Mouse (Mus musculus) G1E (cell line): ENCODE results near the gene Ccdc122. TPM values are rescaled to one million over a fixed set of nuclear protein-coding genes. Genes with fewer than 3 reads are reported as not detected.

Experiments
- ATAC-seq: 2 replicates; pipeline ENCODE4 v1.8.0; 2016; ENCODE audit warnings: mild to moderate bottlenecking; ENCODE audit not compliant: insufficient number of reproducible peaks, poor library complexity, low FRiP score, severe bottlenecking; ENCODE audit errors: extremely low read depth
- DNase-seq: peaks from one replicate; pipeline ENCODE4 v3.0.0; 2012; ENCODE audit warnings: low spot score
- H3K27me3 ChIP-seq: 2 replicates; pipeline ENCODE4 v1.6.1; 2012; ENCODE audit warnings: mild to moderate bottlenecking, low read length, inconsistent platforms; ENCODE audit not compliant: insufficient read depth
- H3K36me3 ChIP-seq: replicated peaks from 2 replicates; pipeline ENCODE3; 2012; ENCODE audit warnings: mild to moderate bottlenecking, inconsistent platforms
- H3K4me1 ChIP-seq: 2 replicates; pipeline ENCODE4 v1.6.1; 2012; ENCODE audit warnings: low read depth, low read length, inconsistent platforms, mixed read lengths; ENCODE audit not compliant: insufficient read depth
- H3K4me3 ChIP-seq: 2 replicates; pipeline ENCODE4 v1.5.1; 2012; ENCODE audit warnings: low read depth, mild to moderate bottlenecking, inconsistent platforms, low read length, moderate library complexity, mixed read lengths
- H3K9me3 ChIP-seq: replicated peaks from 2 replicates; pipeline ENCODE4 v1.6.1; 2012; ENCODE audit warnings: inconsistent platforms
- CTCF ChIP-seq: IDR thresholded peaks from 2 replicates; pipeline ENCODE4 v1.5.1; 2012; ENCODE audit warnings: low read depth, low read length, inconsistent platforms, mixed read lengths
- GATA1 ChIP-seq: IDR thresholded peaks from 2 replicates; pipeline ENCODE4 v1.6.1; 2012; ENCODE audit warnings: borderline replicate concordance, low read length, inconsistent platforms, mixed read lengths
- GATA2 ChIP-seq: IDR thresholded peaks from 2 replicates; pipeline ENCODE4 v1.6.1; 2012; ENCODE audit warnings: low read depth, low read length, inconsistent platforms, borderline replicate concordance
- POLR2AphosphoS5 ChIP-seq: IDR thresholded peaks from 2 replicates; pipeline ENCODE4 v1.6.1; 2012; ENCODE audit warnings: low read depth, low read length, inconsistent platforms; ENCODE audit not compliant: insufficient replicate concordance
- TAL1 ChIP-seq: conservative IDR thresholded peaks from 2 replicates; pipeline ENCODE4 v1.6.1; 2012; ENCODE audit warnings: low read depth, low read length, inconsistent platforms, mixed read lengths
- polyA plus RNA-seq: library from polyadenylated mRNA; stranded (reverse); fragments of >175 nt; gene quantifications from 2 replicates; pipeline ENCODE4 v1.2.3, GENCODE M21; 2012
- total RNA-seq, 2 experiments: library from RNA; stranded (forward) in 1 of 2; stranded (reverse) in 1 of 2; fragments of 200-1000 nt in 1 of 2; fragments of >200 nt in 1 of 2; fragmentation: Nextera tagmentation in 1 of 2; gene quantifications; 2 replicates each; pipeline ENCODE4 v1.2.3; 2014 to 2017

The Ccdc122 gene
- total and polyA plus RNA-seq, 3 experiments = not detected

GRCm38 (mm10) chr14:77145103-77145502 lies 108.5 kb downstream of the Ccdc122 start:
- Histone ChIP-seq H3K9me3 (peaks cover 12% of the 10 kb centered on the region; the same call in 1 of the 2 replicates), H3K36me3 (no peaks in the 10 kb centered on the region), H3K4me1 (no peaks in the 10 kb centered on the region), H3K27me3 (no peaks in the 10 kb centered on the region), H3K4me3 (no peak overlapping the region)
- DNase-seq (no peak), ATAC-seq (no peak)
- no peak for TF ChIP-seq TAL1

- ATAC-seq = no peak
- no peaks in the 10 kb centered on the region for H3K36me3 ChIP-seq
- TF ChIP-seq TAL1 = no peak
- no peak for TF ChIP-seq CTCF
- TF ChIP-seq GATA1 = no peak
- no peak for TF ChIP-seq GATA2
- no peak for TF ChIP-seq POLR2AphosphoS5
- H3K27me3 ChIP-seq = no peaks in the 10 kb centered on the region
- no peaks in the 10 kb centered on the region for H3K4me1 ChIP-seq
- peaks cover 17% of the 10 kb centered on the region for H3K9me3 ChIP-seq
- no peak overlapping the region for H3K4me3 ChIP-seq
- no peak for DNase-seq
Measured at GRCm38 (mm10) chr14:77147635-77148034, 111.1 kb downstream of the Ccdc122 start.

GRCm38 (mm10) chr14:77150556-77150955 lies 114.0 kb downstream of the Ccdc122 start:
- Histone ChIP-seq H3K9me3 (peaks cover 22% of the 10 kb centered on the region), H3K4me3 (no peak overlapping the region), H3K36me3 (no peaks in the 10 kb centered on the region), H3K4me1 (no peaks in the 10 kb centered on the region), H3K27me3 (no peaks in the 10 kb centered on the region)
- ATAC-seq = no peak
- TF ChIP-seq GATA2 (no peak), POLR2AphosphoS5 (no peak), TAL1 (no peak), GATA1 (no peak), CTCF (no peak)
- no peak for DNase-seq

- Histone ChIP-seq H3K4me3 (no peak overlapping the region), H3K27me3 (no peaks in the 10 kb centered on the region; the same call in 1 of the 2 replicates), H3K36me3 (no peaks in the 10 kb centered on the region), H3K4me1 (no peaks in the 10 kb centered on the region), H3K9me3 (peaks cover 31% of the 10 kb centered on the region)
- no peak for TF ChIP-seq POLR2AphosphoS5
- no peak for TF ChIP-seq TAL1
- no peak for TF ChIP-seq GATA2
- no peak for TF ChIP-seq CTCF
- no peak for TF ChIP-seq GATA1
- ATAC-seq (no peak), DNase-seq (no peak)
Measured at GRCm38 (mm10) chr14:77151431-77151830, 114.9 kb downstream of the Ccdc122 start.

GRCm38 (mm10) chr14:77156222-77156910 lies 119.8 kb downstream of the Ccdc122 start, which contains the start of gene Enox1:
Gene Enox1 (plus strand): TSS chr14:77156763.
- no peak for ATAC-seq
- DNase-seq = no peak
- Histone ChIP-seq H3K4me3 (no peak within 1 kb of the TSS; the same call in 1 of the 2 replicates), H3K9me3 (peaks cover 54% of the 10 kb centered on the region), H3K4me1 (no peaks in the 10 kb centered on the region), H3K36me3 (no peaks in the 10 kb centered on the region), H3K27me3 (no peaks in the 10 kb centered on the region; the same call in 1 of the 2 replicates)
- TF ChIP-seq CTCF (no peak), TAL1 (no peak)

GRCm38 (mm10) chr14:77156911-77157504 lies 120.4 kb downstream of the Ccdc122 start:
- H3K4me3 ChIP-seq = no peak overlapping the region; the same call in 1 of the 2 replicates
- DNase-seq (no peak), ATAC-seq (no peak)

More at GRCm38 (mm10) chr14:77156911-77157504, 120.4 kb downstream of the Ccdc122 start:
- peaks cover 50% of the 10 kb centered on the region for H3K9me3 ChIP-seq
- no peak for TF ChIP-seq POLR2AphosphoS5
- TF ChIP-seq TAL1 = no peak
- no peak for TF ChIP-seq GATA2
- no peak for TF ChIP-seq CTCF
- TF ChIP-seq GATA1 = no peak
- H3K36me3 ChIP-seq = no peaks in the 10 kb centered on the region
- no peaks in the 10 kb centered on the region for H3K4me1 ChIP-seq
- no peaks in the 10 kb centered on the region; the same call in 1 of the 2 replicates for H3K27me3 ChIP-seq
